Mouse (Mus musculus) spleen, postnatal 36 days (tissue): ENCODE results near the gene Pear1.
"Not testable (repeated sequence)": the region's sequence is repeated elsewhere in the genome, so short reads cannot be mapped to it uniquely, and the experiment has no call there.

Experiments used
- DNase-seq, 2 experiments: peaks; one replicate each; pipeline ENCODE4 v3.0.0; 2022; ENCODE audit warnings: low spot score in 2 of 2, mixed read lengths in 1 of 2

Gene Pear1

GRCm38 (mm10) chr3:87824206-87824605 lies at the start of gene Pear1:
TSS of gene Pear1 (minus strand) at chr3:87824306.
- not testable (repeated sequence) for DNase-seq

GRCm38 (mm10) chr3:87864111-87864510 lies 40.0 kb upstream of the Pear1 start:
- not testable (repeated sequence) for DNase-seq

- peak; percentile 47 to 55 for DNase-seq
Observed at GRCm38 (mm10) chr3:87859813-87860212, 35.7 kb upstream of the Pear1 start.

- DNase-seq = no peak
Observed at GRCm38 (mm10) chr3:87857666-87858065, 33.6 kb upstream of the Pear1 start.

GRCm38 (mm10) chr3:87855936-87856335 lies 31.8 kb upstream of the Pear1 start:
- no peak for DNase-seq

- DNase-seq = no peak
Observed at GRCm38 (mm10) chr3:87854795-87855568, 30.9 kb upstream of the Pear1 start.

GRCm38 (mm10) chr3:87849117-87849516 lies 25.0 kb upstream of the Pear1 start:
- no peak for DNase-seq

- peak; percentile 37 to 55 for DNase-seq
Observed at GRCm38 (mm10) chr3:87847680-87848079, 23.6 kb upstream of the Pear1 start.

- DNase-seq = peak; percentile 67 to 69
Observed at GRCm38 (mm10) chr3:87846650-87847110, 22.6 kb upstream of the Pear1 start, which contains the start of gene Sh2d2a. TSS of gene Sh2d2a (plus strand) at chr3:87846755.

- no peak for DNase-seq
Observed at GRCm38 (mm10) chr3:87846186-87846585, 22.1 kb upstream of the Pear1 start.

GRCm38 (mm10) chr3:87844981-87845380 lies 20.9 kb upstream of the Pear1 start:
- no peak for DNase-seq

- DNase-seq = no peak
Observed at GRCm38 (mm10) chr3:87840858-87841257, 16.8 kb upstream of the Pear1 start.

- DNase-seq = peak; percentile 30 to 41
Observed at GRCm38 (mm10) chr3:87838622-87839021, 14.5 kb upstream of the Pear1 start.

GRCm38 (mm10) chr3:87833482-87833881 lies 9.4 kb upstream of the Pear1 start:
- DNase-seq = no peak

GRCm38 (mm10) chr3:87832109-87832859 lies 8.2 kb upstream of the Pear1 start:
- DNase-seq = no peak

- DNase-seq = no peak
Observed at GRCm38 (mm10) chr3:87829025-87829424, 4.9 kb upstream of the Pear1 start.

GRCm38 (mm10) chr3:87828435-87828834 lies 4.3 kb upstream of the Pear1 start:
- no peak for DNase-seq

GRCm38 (mm10) chr3:87818226-87818625 lies 5.9 kb downstream of the Pear1 start:
- DNase-seq = no peak

GRCm38 (mm10) chr3:87816646-87817093 lies 7.4 kb downstream of the Pear1 start:
- peak; percentile 38 to 59 for DNase-seq

- no peak for DNase-seq
Observed at GRCm38 (mm10) chr3:87816166-87816565, 7.9 kb downstream of the Pear1 start.

- DNase-seq = no peak
Observed at GRCm38 (mm10) chr3:87812873-87813272, 11.2 kb downstream of the Pear1 start.

GRCm38 (mm10) chr3:87812413-87812812 lies 11.7 kb downstream of the Pear1 start:
- no peak for DNase-seq

GRCm38 (mm10) chr3:87811297-87811696 lies 12.8 kb downstream of the Pear1 start:
- DNase-seq = no peak
